Mouse (Mus musculus) G1E (cell line): ENCODE results near the gene Lkaaear1. TPM values are rescaled to one million over a fixed set of nuclear protein-coding genes. Genes with fewer than 3 reads are reported as not detected.

Experiments used
- ATAC-seq: 2 replicates; pipeline ENCODE4 v1.8.0; 2016; ENCODE audit warnings: mild to moderate bottlenecking; ENCODE audit not compliant: insufficient number of reproducible peaks, poor library complexity, low FRiP score, severe bottlenecking; ENCODE audit errors: extremely low read depth
- DNase-seq: peaks from one replicate; pipeline ENCODE4 v3.0.0; 2012; ENCODE audit warnings: low spot score
- H3K27me3 ChIP-seq: 2 replicates; pipeline ENCODE4 v1.6.1; 2012; ENCODE audit warnings: mild to moderate bottlenecking, low read length, inconsistent platforms; ENCODE audit not compliant: insufficient read depth
- H3K36me3 ChIP-seq: replicated peaks from 2 replicates; pipeline ENCODE3; 2012; ENCODE audit warnings: mild to moderate bottlenecking, inconsistent platforms
- H3K4me1 ChIP-seq: 2 replicates; pipeline ENCODE4 v1.6.1; 2012; ENCODE audit warnings: low read depth, low read length, inconsistent platforms, mixed read lengths; ENCODE audit not compliant: insufficient read depth
- H3K4me3 ChIP-seq: 2 replicates; pipeline ENCODE4 v1.5.1; 2012; ENCODE audit warnings: low read depth, mild to moderate bottlenecking, inconsistent platforms, low read length, moderate library complexity, mixed read lengths
- H3K9me3 ChIP-seq: replicated peaks from 2 replicates; pipeline ENCODE4 v1.6.1; 2012; ENCODE audit warnings: inconsistent platforms
- CTCF ChIP-seq: IDR thresholded peaks from 2 replicates; pipeline ENCODE4 v1.5.1; 2012; ENCODE audit warnings: low read depth, low read length, inconsistent platforms, mixed read lengths
- GATA1 ChIP-seq: IDR thresholded peaks from 2 replicates; pipeline ENCODE4 v1.6.1; 2012; ENCODE audit warnings: borderline replicate concordance, low read length, inconsistent platforms, mixed read lengths
- GATA2 ChIP-seq: IDR thresholded peaks from 2 replicates; pipeline ENCODE4 v1.6.1; 2012; ENCODE audit warnings: low read depth, low read length, inconsistent platforms, borderline replicate concordance
- POLR2AphosphoS5 ChIP-seq: IDR thresholded peaks from 2 replicates; pipeline ENCODE4 v1.6.1; 2012; ENCODE audit warnings: low read depth, low read length, inconsistent platforms; ENCODE audit not compliant: insufficient replicate concordance
- TAL1 ChIP-seq: conservative IDR thresholded peaks from 2 replicates; pipeline ENCODE4 v1.6.1; 2012; ENCODE audit warnings: low read depth, low read length, inconsistent platforms, mixed read lengths
- polyA plus RNA-seq: library from polyadenylated mRNA; stranded (reverse); fragments of >175 nt; gene quantifications from 2 replicates; pipeline ENCODE4 v1.2.3, GENCODE M21; 2012
- total RNA-seq, 2 experiments: library from RNA; stranded (forward) in 1 of 2; stranded (reverse) in 1 of 2; fragments of 200-1000 nt in 1 of 2; fragments of >200 nt in 1 of 2; fragmentation: Nextera tagmentation in 1 of 2; gene quantifications; 2 replicates each; pipeline ENCODE4 v1.2.3; 2014 to 2017

The Lkaaear1 gene
- total RNA-seq (2014; fragmentation: Nextera tagmentation) (not detected in 2 replicates), total RNA-seq (2017) (not detected in 2 replicates), polyA plus RNA-seq (not detected in 2 replicates)

- Histone ChIP-seq H3K4me1 (peaks cover 15% of the 10 kb centered on the region), H3K9me3 (no peaks in the 10 kb centered on the region), H3K36me3 (no peaks in the 10 kb centered on the region), H3K27me3 (peaks cover 32% of the 10 kb centered on the region), H3K4me3 (no peak within 1 kb of the TSS)
- TF ChIP-seq GATA2 (no peak), GATA1 (no peak), POLR2AphosphoS5 (no peak), TAL1 (no peak)
- ATAC-seq = no peak
- DNase-seq = no peak
Observed at GRCm38 (mm10) chr2:181698241-181698640, at the start of gene Lkaaear1. Gene Lkaaear1, minus strand, starts transcription at chr2:181698442.

- Histone ChIP-seq H3K36me3 (no peaks in the 10 kb centered on the region), H3K4me1 (no peaks in the 10 kb centered on the region), H3K4me3 (no peak overlapping the region), H3K9me3 (no peaks in the 10 kb centered on the region), H3K27me3 (peaks cover 24% of the 10 kb centered on the region)
- no peak for DNase-seq
- no peak for ATAC-seq
- TF ChIP-seq GATA1 = no peak
- no peak for TF ChIP-seq POLR2AphosphoS5
- no peak for TF ChIP-seq GATA2
- no peak for TF ChIP-seq CTCF
- TF ChIP-seq TAL1 = no peak
Observed at GRCm38 (mm10) chr2:181730051-181730450, 31.8 kb upstream of the Lkaaear1 start.

GRCm38 (mm10) chr2:181727659-181728262, 29.5 kb upstream of the Lkaaear1 start:
- no peak overlapping the region for H3K4me3 ChIP-seq
- no peak for DNase-seq
- H3K9me3 ChIP-seq = no peaks in the 10 kb centered on the region
- no peaks in the 10 kb centered on the region for H3K4me1 ChIP-seq
- no peaks in the 10 kb centered on the region for H3K36me3 ChIP-seq
- TF ChIP-seq POLR2AphosphoS5 = no peak
- no peak for TF ChIP-seq TAL1
- TF ChIP-seq CTCF = no peak
- TF ChIP-seq GATA2 = no peak
- ATAC-seq = no peak
- H3K27me3 ChIP-seq = peaks cover 28% of the 10 kb centered on the region

GRCm38 (mm10) chr2:181722213-181722612, 24.0 kb upstream of the Lkaaear1 start:
- TF ChIP-seq GATA1 (no peak), GATA2 (no peak), CTCF (no peak), TAL1 (no peak)
- DNase-seq (peak; percentile 4), ATAC-seq (no peak)
- H3K36me3 ChIP-seq = no peaks in the 10 kb centered on the region
- H3K4me1 ChIP-seq = no peaks in the 10 kb centered on the region
- peaks cover 14% of the 10 kb centered on the region for H3K27me3 ChIP-seq
- H3K9me3 ChIP-seq = no peaks in the 10 kb centered on the region
- no peak overlapping the region for H3K4me3 ChIP-seq

GRCm38 (mm10) chr2:181721200-181721599, 23.0 kb upstream of the Lkaaear1 start:
- H3K4me1 ChIP-seq = no peaks in the 10 kb centered on the region
- TF ChIP-seq POLR2AphosphoS5 = no peak
- TF ChIP-seq TAL1 = no peak
- TF ChIP-seq CTCF = no peak
- TF ChIP-seq GATA2 = no peak
- TF ChIP-seq GATA1 = no peak
- H3K9me3 ChIP-seq = no peaks in the 10 kb centered on the region
- H3K36me3 ChIP-seq = no peaks in the 10 kb centered on the region
- no peak for DNase-seq
- no peak for ATAC-seq
- peaks cover 8% of the 10 kb centered on the region for H3K27me3 ChIP-seq
- H3K4me3 ChIP-seq = no peak overlapping the region

GRCm38 (mm10) chr2:181720061-181720460, 21.8 kb upstream of the Lkaaear1 start:
- H3K9me3 ChIP-seq = no peaks in the 10 kb centered on the region
- H3K27me3 ChIP-seq = peaks cover 12% of the 10 kb centered on the region
- DNase-seq (no peak), ATAC-seq (no peak)
- no peak overlapping the region for H3K4me3 ChIP-seq
- H3K36me3 ChIP-seq = no peaks in the 10 kb centered on the region
- no peaks in the 10 kb centered on the region for H3K4me1 ChIP-seq
- TF ChIP-seq TAL1 (no peak), POLR2AphosphoS5 (no peak), CTCF (no peak), GATA1 (no peak), GATA2 (no peak)

GRCm38 (mm10) chr2:181716991-181717390, 18.7 kb upstream of the Lkaaear1 start:
- ATAC-seq (no peak), DNase-seq (no peak)
- TF ChIP-seq GATA2 = no peak
- no peak for TF ChIP-seq POLR2AphosphoS5
- no peak for TF ChIP-seq GATA1
- no peak for TF ChIP-seq TAL1
- no peak for TF ChIP-seq CTCF
- Histone ChIP-seq H3K27me3 (peaks cover 21% of the 10 kb centered on the region), H3K4me3 (no peak overlapping the region), H3K4me1 (no peaks in the 10 kb centered on the region), H3K9me3 (no peaks in the 10 kb centered on the region), H3K36me3 (no peaks in the 10 kb centered on the region)
